Mouse (Mus musculus) lung, postnatal 0 days (tissue): ENCODE results near the gene Gm21915.
A peak's percentile ranks its signal among the peaks of the same experiment; 100 is the strongest.

Source experiments
- CTCF ChIP-seq: IDR thresholded peaks from 2 replicates; pipeline ENCODE4 v1.5.1; 2016; ENCODE audit warnings: antibody characterized with exemption, mild to moderate bottlenecking
- EP300 ChIP-seq: IDR thresholded peaks from 2 replicates; pipeline ENCODE4 v1.6.1; 2016; ENCODE audit warnings: antibody characterized with exemption, mild to moderate bottlenecking, control low read depth

DNA sequence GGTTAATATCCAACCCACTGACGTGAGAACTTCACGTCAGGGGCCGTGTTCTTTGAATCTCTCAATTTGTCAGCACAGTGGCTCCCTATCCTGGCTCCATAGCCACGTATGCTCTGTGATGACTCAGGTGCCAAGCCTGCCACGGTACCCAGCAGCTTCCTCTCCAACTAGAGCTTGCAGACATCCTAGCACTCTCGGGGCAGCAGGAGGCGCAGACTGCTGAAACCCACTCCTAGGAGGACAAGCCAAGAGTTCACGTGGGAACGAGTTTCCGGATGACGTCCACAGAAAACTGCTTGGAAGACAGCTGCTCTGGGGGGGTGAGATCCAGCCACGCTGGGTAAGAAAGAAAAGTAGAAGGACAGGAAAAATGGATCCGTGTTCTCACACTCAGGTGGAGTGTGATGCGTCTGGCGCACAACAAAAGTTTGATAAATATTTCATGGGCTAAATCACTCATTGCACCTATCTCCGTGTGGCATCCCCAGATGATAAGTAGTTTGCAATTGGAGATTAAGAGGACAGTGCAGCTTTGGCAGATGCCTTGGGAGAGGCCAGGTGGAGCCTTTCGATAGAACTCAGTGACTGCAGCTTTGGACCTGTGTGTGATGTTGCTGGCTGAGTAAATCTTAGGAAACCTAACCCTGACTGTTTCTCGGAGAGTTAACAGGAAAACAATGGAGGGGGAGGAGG, 46.9 kb downstream of the Gm21915 start:
- TF ChIP-seq EP300 (no peak), CTCF (peak; percentile 25; the same call in 1 of the 2 replicates)
